Mouse (Mus musculus): ENCODE measurements at regions not wholly inside any gene's neighbourhood (a gene's known extent, or its start where the extent isn't known, plus 50 kb on each side); places are given as distances from the start of the nearest gene placed in this dataset.

- H3K4me1 ChIP-seq (ENCODE audit: control insufficient read depth): no peaks in the 10 kb centered on the region
- H3K4me3 ChIP-seq (replicated peaks): no peak overlapping the region
- no peaks in the 10 kb centered on the region for H3K27me3 ChIP-seq (ENCODE audit: control insufficient read depth)
- no peak for TF ChIP-seq GATA1 (IDR thresholded peaks at IDR 0.05; ENCODE audit: low read length)
- TF ChIP-seq TAL1 (IDR thresholded peaks at IDR 0.05; ENCODE audit: low read length): no peak
- H3K9me3 ChIP-seq (ENCODE audit: control insufficient read depth, low read length): no peaks in the 10 kb centered on the region
- H3K36me3 ChIP-seq (ENCODE audit: control insufficient read depth): no peaks in the 10 kb centered on the region
Measured at GRCm38 (mm10) chr2:133497071-133497470, 54.9 kb upstream of the Bmp2 start.

- no peaks in the 10 kb centered on the region for H3K36me3 ChIP-seq (ENCODE audit: control insufficient read depth)
- H3K4me1 ChIP-seq (ENCODE audit: control insufficient read depth): no peaks in the 10 kb centered on the region; the same call in 1 of the 2 replicates
- H3K9me3 ChIP-seq (ENCODE audit: control insufficient read depth, low read length): no peaks in the 10 kb centered on the region
- H3K4me3 ChIP-seq (replicated peaks): no peak overlapping the region
- TF ChIP-seq GATA1 (IDR thresholded peaks at IDR 0.05; ENCODE audit: low read length): no peak
- no peak for TF ChIP-seq TAL1 (IDR thresholded peaks at IDR 0.05; ENCODE audit: low read length)
- H3K27me3 ChIP-seq (ENCODE audit: control insufficient read depth): no peaks in the 10 kb centered on the region
Measured at GRCm38 (mm10) chr2:133497541-133498185, 54.3 kb upstream of the Bmp2 start.

- H3K27me3 ChIP-seq (ENCODE audit: control insufficient read depth): no peaks in the 10 kb centered on the region
- TF ChIP-seq GATA1 (IDR thresholded peaks at IDR 0.05; ENCODE audit: low read length): no peak
- no peak for TF ChIP-seq TAL1 (IDR thresholded peaks at IDR 0.05; ENCODE audit: low read length)
- no peaks in the 10 kb centered on the region for H3K36me3 ChIP-seq (ENCODE audit: control insufficient read depth)
- H3K9me3 ChIP-seq (ENCODE audit: control insufficient read depth, low read length): no peaks in the 10 kb centered on the region
- H3K4me3 ChIP-seq (replicated peaks): no peak overlapping the region
- no peaks in the 10 kb centered on the region; the same call in 1 of the 2 replicates for H3K4me1 ChIP-seq (ENCODE audit: control insufficient read depth)
Measured at GRCm38 (mm10) chr2:133498186-133498571, 53.8 kb upstream of the Bmp2 start.

GRCm38 (mm10) chr2:133498717-133499143, 53.2 kb upstream of the Bmp2 start:
- H3K9me3 ChIP-seq (ENCODE audit: control insufficient read depth, low read length): no peaks in the 10 kb centered on the region
- no peak overlapping the region for H3K4me3 ChIP-seq (replicated peaks)
- H3K36me3 ChIP-seq (ENCODE audit: control insufficient read depth): no peaks in the 10 kb centered on the region
- H3K4me1 ChIP-seq (ENCODE audit: control insufficient read depth): no peaks in the 10 kb centered on the region; the same call in 1 of the 2 replicates
- H3K27me3 ChIP-seq (ENCODE audit: control insufficient read depth): no peaks in the 10 kb centered on the region
- no peak for TF ChIP-seq GATA1 (IDR thresholded peaks at IDR 0.05; ENCODE audit: low read length)
- TF ChIP-seq TAL1 (IDR thresholded peaks at IDR 0.05; ENCODE audit: low read length): no peak

- Histone ChIP-seq H3K9me3 (ENCODE audit: control insufficient read depth, low read length) (no peaks in the 10 kb centered on the region), H3K36me3 (ENCODE audit: control insufficient read depth) (no peaks in the 10 kb centered on the region), H3K27me3 (ENCODE audit: control insufficient read depth) (no peaks in the 10 kb centered on the region), H3K4me3 (replicated peaks) (no peak overlapping the region), H3K4me1 (ENCODE audit: control insufficient read depth) (no peaks in the 10 kb centered on the region; the same call in 1 of the 2 replicates)
- no peak for TF ChIP-seq GATA1 (IDR thresholded peaks at IDR 0.05; ENCODE audit: low read length)
Measured at GRCm38 (mm10) chr2:133499904-133500303, 52.1 kb upstream of the Bmp2 start.

Data from erythroblast, embryonic 14.5 days (primary cell).